Mouse (Mus musculus): ENCODE measurements around the gene Eif4a1.

GRCm38 (mm10) chr11:69699595-69699994 lies 27.4 kb upstream of the Eif4a1 start:
- no peak for TF ChIP-seq HCFC1 (IDR thresholded peaks at IDR 0.05; ENCODE audit: borderline replicate concordance, insufficient read depth, low read length)
- TF ChIP-seq ZC3H11A (IDR thresholded peaks at IDR 0.05; ENCODE audit: borderline replicate concordance, low read depth, low read length): no peak
- no peak for TF ChIP-seq MAFK (IDR thresholded peaks at IDR 0.05; ENCODE audit: insufficient read depth, low read depth, low read length)
- no peak for TF ChIP-seq ZNF384 (IDR thresholded peaks at IDR 0.05; ENCODE audit: low read depth, low read length)

Data from ES-E14 (cell line).